Mouse (Mus musculus): ENCODE measurements around the gene Thsd7a.

- TF ChIP-seq POLR2A (IDR thresholded peaks at IDR 0.05; ENCODE audit: extremely low read depth, insufficient read depth, low read length) (no peak), CTCF (IDR thresholded peaks at IDR 0.05; ENCODE audit: low read depth, low read length) (no peak)
Measured at GRCm38 (mm10) chr6:12747856-12748450, 1.3 kb downstream of the Thsd7a start.
